Mouse (Mus musculus) adipocyte (in vitro differentiated cells): ENCODE measurements around the gene Glis3.

Experiments
- DNase-seq: peaks from one replicate; pipeline ENCODE4 v3.0.0-alpha.2; 2016; ENCODE audit warnings: low spot score

The Glis3 gene

DNA sequence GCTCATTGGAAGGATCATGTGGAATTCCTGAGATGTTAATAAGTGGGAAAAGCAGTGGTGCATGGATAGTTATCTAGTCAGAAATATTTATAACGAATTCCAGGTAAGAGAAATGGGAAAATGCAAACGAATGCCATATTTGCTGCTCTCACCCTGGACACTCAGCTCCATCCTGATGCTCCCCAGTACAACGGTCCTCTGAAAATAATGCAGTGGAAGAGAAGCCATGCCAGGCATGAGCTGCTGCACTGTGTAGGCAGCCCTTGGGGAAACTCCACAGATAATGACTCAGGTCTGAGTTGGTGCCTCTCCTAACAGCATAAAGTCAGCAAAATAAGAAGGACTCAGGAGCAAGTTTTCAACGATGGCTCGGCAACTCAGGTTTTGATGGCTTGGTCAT is 433.7 kb downstream of the Glis3 start:
- DNase-seq, result no peak

DNA sequence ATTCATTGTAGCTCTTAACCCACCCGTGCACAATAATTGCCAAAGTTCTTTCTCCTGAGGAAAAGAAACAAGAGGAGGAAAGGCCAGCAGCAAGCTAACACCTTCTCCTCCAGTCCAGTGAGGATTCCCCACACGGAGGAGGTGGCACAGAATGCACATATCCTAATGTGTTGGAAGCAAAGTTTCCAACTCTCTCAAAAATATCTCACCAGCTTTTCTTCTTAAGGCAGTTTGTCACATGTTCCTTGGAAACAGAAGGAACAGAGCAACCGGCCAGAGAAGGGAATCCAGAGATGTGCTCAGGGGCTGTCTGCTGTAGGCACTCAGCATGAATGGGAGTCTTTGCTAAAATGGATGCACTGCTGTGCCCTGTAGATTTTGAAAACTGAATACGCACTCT is 441.8 kb downstream of the Glis3 start:
- no peak for DNase-seq

DNA sequence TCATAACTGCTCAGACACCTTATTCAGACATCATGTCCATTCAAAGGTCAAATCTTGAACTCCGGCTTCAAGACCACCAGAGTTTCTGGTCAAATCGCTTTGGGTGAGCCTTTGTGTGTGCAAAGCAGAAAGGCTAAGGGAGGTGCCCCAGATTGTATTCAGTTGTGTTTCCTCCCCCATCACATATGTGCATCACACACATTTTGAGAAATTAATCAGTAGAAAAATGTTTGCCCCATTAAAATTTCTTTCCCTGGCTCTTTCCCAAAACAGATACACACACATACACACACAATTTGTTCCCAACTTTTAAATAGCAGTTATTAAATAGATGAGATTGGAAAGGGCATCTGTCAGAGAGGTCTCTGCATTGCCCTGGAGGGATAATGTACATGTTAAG is 442.3 kb downstream of the Glis3 start:
- DNase-seq, result no peak

DNA sequence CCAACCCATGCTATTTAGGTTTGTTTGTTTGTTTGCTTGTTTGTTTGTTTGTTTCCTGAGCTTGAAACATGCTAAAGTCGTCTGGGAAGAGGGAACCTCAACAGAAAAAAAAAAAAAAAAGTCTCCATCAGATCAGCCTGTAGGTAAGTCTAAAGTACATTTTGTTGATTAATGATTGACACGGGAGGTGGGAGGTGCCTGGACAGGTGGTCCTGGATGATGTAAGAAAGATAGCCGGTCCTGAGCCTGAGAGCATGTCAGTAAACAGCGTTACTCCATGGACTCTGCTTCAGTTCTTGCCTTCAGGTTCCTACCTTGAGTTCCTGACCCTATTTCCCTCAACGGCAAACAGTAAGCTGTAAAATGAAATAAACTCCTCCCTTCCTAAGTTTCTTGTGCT is 444.3 kb downstream of the Glis3 start:
- no peak for DNase-seq

DNA sequence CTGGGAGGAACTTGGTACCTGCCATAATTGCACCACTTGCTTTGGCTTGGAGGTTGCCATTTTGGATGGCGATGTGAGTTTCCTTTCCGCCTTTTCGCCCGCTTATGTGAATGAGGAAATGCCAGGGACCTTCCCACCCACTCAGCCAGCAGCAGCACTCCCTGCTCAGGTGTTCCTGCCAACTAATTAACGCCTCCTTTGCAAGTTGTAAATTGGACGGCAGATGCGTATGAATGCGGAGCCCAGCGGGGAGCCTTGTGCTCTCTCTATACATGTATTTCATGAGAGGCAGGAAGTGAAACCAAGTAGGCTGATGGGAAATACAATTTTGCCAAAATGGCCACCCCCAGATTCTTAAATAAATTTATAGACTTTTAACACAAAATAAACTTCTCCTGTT is 444.8 kb downstream of the Glis3 start:
- DNase-seq, result no peak

DNA sequence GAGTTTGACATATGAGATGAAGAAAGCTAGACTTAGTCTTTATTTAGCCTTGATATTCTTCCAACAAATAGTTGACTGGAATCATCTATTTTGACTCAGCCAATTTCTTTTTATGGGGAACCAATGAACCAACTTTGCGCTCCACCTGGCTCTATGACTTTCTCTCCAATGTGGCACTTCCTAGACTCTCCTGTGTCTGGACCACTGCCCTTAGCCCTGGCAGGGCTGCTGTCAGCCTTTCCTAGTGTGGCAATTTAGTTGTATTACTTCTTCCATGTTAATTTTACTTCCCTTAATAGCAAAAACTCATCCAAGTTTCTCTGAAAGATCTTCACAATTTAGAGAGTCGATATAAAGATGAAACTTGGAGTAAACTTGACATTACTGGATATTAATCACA is 445.2 kb downstream of the Glis3 start:
- no peak for DNase-seq

DNA sequence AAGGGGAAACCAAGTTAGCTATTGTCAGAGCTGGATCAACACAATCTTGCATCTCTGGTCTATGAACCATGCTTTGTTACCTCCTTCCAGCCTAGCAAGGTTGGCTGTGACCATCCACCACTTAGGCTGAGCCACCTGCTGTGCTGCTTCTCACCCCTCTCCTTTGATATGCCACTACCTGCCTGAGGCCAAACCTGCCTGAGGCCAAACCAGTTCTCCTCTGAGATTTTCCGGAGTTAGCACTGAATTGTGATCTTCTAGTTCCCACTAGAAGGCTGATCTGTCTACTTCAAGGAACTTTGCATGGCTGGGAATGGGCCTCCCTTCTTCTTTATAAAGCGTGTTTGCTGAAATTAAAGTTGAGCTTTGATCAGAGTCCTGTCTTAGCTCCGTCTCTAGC is 448.4 kb downstream of the Glis3 start:
- DNase-seq, result no peak

DNA sequence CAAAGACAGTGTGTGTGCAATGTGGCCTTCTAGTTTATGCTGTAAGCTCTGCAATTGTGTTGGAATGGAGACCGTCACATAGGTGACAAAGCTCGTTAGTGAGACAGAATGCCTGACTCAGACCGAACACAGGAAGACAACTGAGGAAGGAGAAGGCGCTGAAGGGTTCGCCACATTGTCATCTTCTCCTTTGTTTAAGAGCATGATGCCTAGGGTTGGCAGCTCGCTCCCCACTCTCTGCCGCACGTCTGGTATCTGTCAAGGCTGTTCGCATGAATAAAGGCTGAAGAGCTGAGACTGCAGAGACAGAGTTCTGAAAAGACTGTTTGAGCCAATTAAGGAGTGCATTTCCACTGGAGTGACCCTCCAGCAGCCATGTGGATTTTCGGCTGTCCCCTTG is 452.4 kb downstream of the Glis3 start:
- no peak for DNase-seq

DNA sequence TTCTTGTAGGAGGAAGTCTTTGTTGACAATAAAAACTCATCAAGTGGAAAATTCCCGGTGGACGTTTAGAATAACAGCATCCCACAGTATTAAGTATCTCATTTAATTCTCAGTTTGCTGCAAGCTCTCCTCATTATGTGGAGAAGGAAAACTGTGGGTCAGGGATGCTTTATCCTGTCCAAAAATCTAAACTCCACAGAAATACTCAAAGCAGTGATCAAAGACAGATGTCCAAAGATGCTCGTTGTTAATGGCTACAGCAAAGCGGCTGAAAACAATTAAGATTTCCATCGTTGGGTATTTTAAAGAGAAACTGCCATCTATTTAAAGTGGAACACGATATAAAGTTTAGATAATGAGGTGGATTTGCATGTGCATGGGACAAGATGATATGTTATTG is 454.2 kb downstream of the Glis3 start:
- DNase-seq, result no peak

DNA sequence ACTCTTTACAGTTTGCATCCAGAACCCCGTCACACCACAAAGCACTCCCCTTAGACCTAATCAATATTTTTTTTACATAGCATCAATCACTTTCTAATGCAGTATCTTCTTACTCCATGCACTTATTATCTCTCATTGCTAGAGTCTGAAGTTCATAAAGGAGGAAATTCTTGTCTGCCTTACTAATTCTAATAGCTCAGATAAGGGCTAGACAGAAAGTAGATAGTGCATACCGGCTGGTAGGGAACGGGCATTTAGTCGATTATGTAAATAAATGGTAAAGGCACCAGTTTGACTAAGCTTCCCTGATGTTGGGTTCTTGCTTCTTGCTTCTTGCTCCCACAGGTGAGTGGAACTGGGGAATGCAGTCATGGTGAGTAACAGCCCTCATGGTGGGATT is 468.2 kb downstream of the Glis3 start:
- no peak for DNase-seq
